8 mouse cellular contexts compared by ENCODE assay signal in genomic region chr6:100285985-100286572, GRCm38 (mm10). TPM values are rescaled to one million over a fixed set of nuclear protein-coding genes. Genes with fewer than 3 reads are reported as not detected.
DNase-seq lines count a peak whose midpoint lies in the region; ATAC-seq and TF ChIP-seq lines count a peak whose summit lies in the region.

No protein-coding gene starts in this region.

- TF ChIP-seq POLR2A in liver, adult 2 months (IDR thresholded peaks at IDR 0.05; ENCODE audit: extremely low read depth, insufficient read depth, low read length), result no peak

- peak overlapping the region; percentile 59 for H3K27ac ChIP-seq in liver, adult 2 months (replicated peaks; ENCODE audit: insufficient read depth, low read depth, low read length)
- H3K27ac ChIP-seq in hindbrain, embryonic 15.5 days (replicated peaks), result peak overlapping the region; percentile 95
- peak overlapping the region; percentile 94 for H3K27ac ChIP-seq in midbrain, postnatal 0 days (ENCODE audit: low read depth, low read length)

- H3K36me3 ChIP-seq in liver, adult 2 months (ENCODE audit: control insufficient read depth, insufficient read depth, low read length), result no peaks in the 10 kb centered on the region
- H3K36me3 ChIP-seq in hindbrain, embryonic 15.5 days, result no peaks in the 10 kb centered on the region
- H3K36me3 ChIP-seq in midbrain, postnatal 0 days (ENCODE audit: insufficient read depth, low read length), result no peaks in the 10 kb centered on the region

- peak overlapping the region; percentile 71 for H3K4me3 ChIP-seq in liver, adult 2 months (ENCODE audit: insufficient read depth, low read depth, low read length)
- peak overlapping the region; percentile 63 for H3K4me3 ChIP-seq in hindbrain, embryonic 15.5 days
- H3K4me3 ChIP-seq in midbrain, postnatal 0 days (ENCODE audit: low read depth, low read length), result peak overlapping the region; percentile 67

- H3K9ac ChIP-seq in liver, adult 2 months (ENCODE audit: low read depth, low read length), result peak overlapping the region; percentile 72
- H3K9ac ChIP-seq in hindbrain, embryonic 15.5 days, result peak overlapping the region; percentile 76
- H3K9ac ChIP-seq in midbrain, postnatal 0 days (replicated peaks; ENCODE audit: low read length, poor library complexity, severe bottlenecking), result peak overlapping the region; percentile 96

- peak overlapping the region; percentile 76 for H3K4me2 ChIP-seq in hindbrain, embryonic 15.5 days
- peak overlapping the region; percentile 67 for H3K4me2 ChIP-seq in midbrain, postnatal 0 days (ENCODE audit: low read depth, low read length, poor library complexity, severe bottlenecking)

- WGBS in liver, adult 2 months, result 8% methylated on average over 18 of the region's 18 CpGs
- WGBS in hindbrain, embryonic 15.5 days, result 1% methylated on average over 18 of the region's 18 CpGs
- WGBS in midbrain, postnatal 0 days, result 2% methylated on average over 18 of the region's 18 CpGs

- H3K27me3 ChIP-seq in liver, adult 2 months (ENCODE audit: control insufficient read depth, insufficient read depth, low read length), result no peaks in the 10 kb centered on the region
- H3K27me3 ChIP-seq in hindbrain, embryonic 15.5 days, result peaks cover 19% of the 10 kb centered on the region
- no peaks in the 10 kb centered on the region; the same call in 1 of the 2 replicates for H3K27me3 ChIP-seq in midbrain, postnatal 0 days (ENCODE audit: insufficient read depth, low read length)

- DNase-seq in liver, adult 2 months (ENCODE audit: extremely low read depth, low read depth, low spot score), result peak; percentile 31
- DNase-seq in liver, result no peak
- peak; percentile 8 for DNase-seq in brain, adult 2 months (ENCODE audit: low read depth, low spot score)
- no peak for DNase-seq in midbrain, postnatal 0 days (ENCODE audit: low spot score)
- DNase-seq in urinary bladder, adult 2 months (ENCODE audit: low spot score), result no peak

- H3K9me3 ChIP-seq in hindbrain, embryonic 15.5 days, result no peaks in the 10 kb centered on the region
- no peaks in the 10 kb centered on the region for H3K9me3 ChIP-seq in midbrain, postnatal 0 days (ENCODE audit: low read length)

- ATAC-seq in hindbrain, embryonic 15.5 days (ENCODE audit: low FRiP score, low read depth), result no peak
- no peak for ATAC-seq in midbrain, postnatal 0 days (ENCODE audit: low FRiP score)
- ATAC-seq in megakaryocyte progenitor cell, adult 5-6 weeks (replicated peaks; ENCODE audit: poor library complexity), result no peak
- no peak for ATAC-seq in erythroid progenitor cell, adult 5-6 weeks (replicated peaks; ENCODE audit: low FRiP score, poor library complexity, severe bottlenecking)

- peaks cover 8% of the 10 kb centered on the region for H3K79me2 ChIP-seq in liver, adult 2 months (ENCODE audit: control insufficient read depth, insufficient read depth, low read length)

- H3K4me1 ChIP-seq in liver, adult 2 months (ENCODE audit: control insufficient read depth, insufficient read depth, low read length), result peaks cover 6% of the 10 kb centered on the region
- peaks cover 43% of the 10 kb centered on the region for H3K4me1 ChIP-seq in hindbrain, embryonic 15.5 days (replicated peaks)
- peaks cover 3% of the 10 kb centered on the region; the same call in 1 of the 2 replicates for H3K4me1 ChIP-seq in midbrain, postnatal 0 days (ENCODE audit: insufficient read depth, low read length)

- no peak for TF ChIP-seq CTCF in liver, adult 2 months (IDR thresholded peaks at IDR 0.05; ENCODE audit: low read depth, low read length)
- no peak for TF ChIP-seq CTCF in midbrain, postnatal 0 days (IDR thresholded peaks at IDR 0.05)

RNA-seq across cellular contexts. Expression of gene Rybp, which starts 1.2 kb away (rescaled TPM):
- total RNA-seq in liver, adult 2 months (2014; rRNA removed), result 6.7 and 8.2 TPM in 2 replicates
- 5.6 and 6.7 TPM in 2 replicates for polyA plus RNA-seq in liver, adult 2 months (2012; rRNA removed)
- 17.9 and 19.9 TPM in 2 replicates for polyA plus RNA-seq in hindbrain, embryonic 15.5 days (2015; fragmentation: Nextera tagmentation; extraction: Ambion mirVana)
- total RNA-seq in midbrain, postnatal 0 days (2014; rRNA removed), result 36.0 and 42.1 TPM in 2 replicates
- 20.9 and 29.6 TPM in 2 replicates for polyA plus RNA-seq in midbrain, postnatal 0 days (2015; fragmentation: Nextera tagmentation; extraction: Ambion mirVana)
- 29.9 and 34.5 TPM in 2 replicates for total RNA-seq in megakaryocyte progenitor cell, adult 5-6 weeks (2015)
- total RNA-seq in megakaryocyte progenitor cell, adult 5-6 weeks (2017), result 15.4 and 37.0 TPM in 2 replicates
- 12.2 and 18.4 TPM in 2 replicates for total RNA-seq in erythroid progenitor cell, adult 5-6 weeks (2015; ENCODE audit: low replicate concordance)
- 7.1 and 11.7 TPM in 2 replicates for total RNA-seq in erythroid progenitor cell, adult 5-6 weeks (2017; ENCODE audit: low replicate concordance)
- 39.9 and 41.3 TPM in 2 replicates for polyA plus RNA-seq in urinary bladder, adult 2 months (2012; rRNA removed)

Comparison
In these comparisons a context has a peak if more than half of its experiments do, and no peak if none do; other contexts are left out.
1. DNase-seq: peak in liver, adult 2 months (single experiment) and brain, adult 2 months (single experiment); none in liver (single experiment), midbrain, postnatal 0 days (single experiment) and urinary bladder, adult 2 months (single experiment).
2. Peak in every context shown above with its lines, with median percentiles within 50 percentile points of each other: H3K27ac ChIP-seq, H3K4me3 ChIP-seq and H3K9ac ChIP-seq.